Mouse (Mus musculus) hindbrain, embryonic 11.5 days (tissue): ENCODE data around the gene Mid1. TPM values are rescaled to one million over a fixed set of nuclear protein-coding genes. Genes with fewer than 3 reads are reported as not detected.

Source experiments
- ATAC-seq: fragments of 200-750 bp; cut with Nextera tagmentation; 2 replicates; pipeline ENCODE4 v1.8.0; 2017; ENCODE audit warnings: mild to moderate bottlenecking, moderate TSS enrichment, moderate library complexity; ENCODE audit not compliant: low FRiP score
- DNase-seq: peaks from one replicate; pipeline ENCODE4 v3.0.0-alpha.2; 2015; ENCODE audit warnings: low spot score
- H3K27ac ChIP-seq: fragments of 300-500 bp; sonication (generic); 2 replicates; pipeline ENCODE4 v1.5.1; 2014; ENCODE audit warnings: mild to moderate bottlenecking, low read depth, low read length
- H3K27me3 ChIP-seq: fragments of 300-500 bp; sonication (generic); 2 replicates; pipeline ENCODE4 v1.6.1; 2014; ENCODE audit warnings: mild to moderate bottlenecking, low read length, moderate library complexity, mixed read lengths; ENCODE audit not compliant: control insufficient read depth, insufficient read depth
- H3K36me3 ChIP-seq: fragments of 300-500 bp; sonication (generic); 2 replicates; pipeline ENCODE4 v1.6.1; 2014; ENCODE audit warnings: mild to moderate bottlenecking, low read length, moderate library complexity, mixed read lengths; ENCODE audit not compliant: control insufficient read depth, insufficient read depth
- H3K4me1 ChIP-seq: fragments of 300-500 bp; sonication (generic); replicated peaks from 2 replicates; pipeline ENCODE4 v1.6.1; 2014; ENCODE audit warnings: low read length, mixed read lengths; ENCODE audit not compliant: control insufficient read depth, insufficient read depth
- H3K4me2 ChIP-seq: fragments of 300-500 bp; sonication (generic); replicated peaks from 2 replicates; pipeline ENCODE4 v1.6.1; 2014; ENCODE audit warnings: mild to moderate bottlenecking, low read depth, low read length
- H3K4me3 ChIP-seq: fragments of 300-500 bp; sonication (generic); 2 replicates; pipeline ENCODE4 v1.5.1; 2014; ENCODE audit warnings: low read depth, low read length
- H3K9ac ChIP-seq: fragments of 300-500 bp; sonication (generic); 2 replicates; pipeline ENCODE4 v1.6.1; 2014; ENCODE audit warnings: low read depth, low read length
- H3K9me3 ChIP-seq: fragments of 300-500 bp; sonication (generic); 2 replicates; pipeline ENCODE4 v1.6.1; 2016; ENCODE audit warnings: low read length; ENCODE audit not compliant: control insufficient read depth
- WGBS: fragments of 180-500 bp; shearing (Covaris S2); extraction: QIAGEN DNeasy Blood & Tissue Kit; methylation state at CpG from one replicate; pipeline ENCODE4 v1.1.7; 2014; 5-methylcytosine and 5-hydroxymethylcytosine counted together
- polyA plus RNA-seq: library from polyadenylated mRNA; unstranded; fragments of >200 nt; fragmentation: Nextera tagmentation; extraction: Ambion mirVana; gene quantifications from 2 replicates; pipeline ENCODE4 v1.2.1, GENCODE M21; 2014

The Mid1 gene
- polyA plus RNA-seq, 1 experiment from 2014 or later, result 24.6 TPM

- Histone ChIP-seq H3K27ac (no peak overlapping the region), H3K9ac (no peak overlapping the region), H3K4me2 (no peak overlapping the region), H3K4me1 (no peaks in the 10 kb centered on the region), H3K9me3 (no peaks in the 10 kb centered on the region), H3K27me3 (peaks cover 6% of the 10 kb centered on the region), H3K36me3 (no peaks in the 10 kb centered on the region), H3K4me3 (no peak overlapping the region)
- DNase-seq (peak; percentile 11), ATAC-seq (no peak)
- WGBS, result 54% methylated on average over 8 of the region's 8 CpGs
Observed at GRCm38 (mm10) chrX:169883536-169884272, 198.7 kb downstream of the Mid1 start.

GRCm38 (mm10) chrX:169890541-169890940, 205.5 kb downstream of the Mid1 start:
- no peak overlapping the region for H3K4me3 ChIP-seq
- H3K9me3 ChIP-seq, result no peaks in the 10 kb centered on the region
- no peaks in the 10 kb centered on the region for H3K36me3 ChIP-seq
- WGBS, result 77% methylated on average over 4 of the region's 4 CpGs
- DNase-seq, result no peak
- no peak for ATAC-seq
- H3K9ac ChIP-seq, result no peak overlapping the region
- no peaks in the 10 kb centered on the region for H3K4me1 ChIP-seq
- peaks cover 2% of the 10 kb centered on the region; the same call in 1 of the 2 replicates for H3K27me3 ChIP-seq
- no peak overlapping the region for H3K4me2 ChIP-seq
- H3K27ac ChIP-seq, result no peak overlapping the region

GRCm38 (mm10) chrX:169892100-169892499, 207.1 kb downstream of the Mid1 start:
- Histone ChIP-seq H3K4me2 (no peak overlapping the region), H3K4me3 (no peak overlapping the region), H3K9me3 (no peaks in the 10 kb centered on the region), H3K36me3 (no peaks in the 10 kb centered on the region), H3K4me1 (no peaks in the 10 kb centered on the region), H3K27ac (no peak overlapping the region), H3K9ac (no peak overlapping the region), H3K27me3 (peaks cover 5% of the 10 kb centered on the region; the same call in 1 of the 2 replicates)
- ATAC-seq, result no peak
- DNase-seq, result no peak

GRCm38 (mm10) chrX:169892631-169893030, 207.6 kb downstream of the Mid1 start:
- 80% methylated on average over 2 of the region's 2 CpGs for WGBS

GRCm38 (mm10) chrX:169899227-169899950, 214.4 kb downstream of the Mid1 start:
- H3K36me3 ChIP-seq, result no peaks in the 10 kb centered on the region
- ATAC-seq (no peak), DNase-seq (no peak)
- 19% methylated on average over 3 of the region's 3 CpGs for WGBS
- H3K4me3 ChIP-seq, result no peak overlapping the region
- H3K4me2 ChIP-seq, result no peak overlapping the region
- no peak overlapping the region for H3K27ac ChIP-seq
- no peaks in the 10 kb centered on the region for H3K4me1 ChIP-seq
- H3K27me3 ChIP-seq, result peaks cover 3% of the 10 kb centered on the region; the same call in 1 of the 2 replicates
- no peaks in the 10 kb centered on the region for H3K9me3 ChIP-seq
- no peak overlapping the region for H3K9ac ChIP-seq

More at GRCm38 (mm10) chrX:169892631-169893030, 207.6 kb downstream of the Mid1 start:
- no peaks in the 10 kb centered on the region for H3K9me3 ChIP-seq
- no peak overlapping the region for H3K4me2 ChIP-seq
- no peak overlapping the region for H3K4me3 ChIP-seq
- DNase-seq (no peak), ATAC-seq (no peak)
- H3K27ac ChIP-seq, result no peak overlapping the region
- H3K9ac ChIP-seq, result no peak overlapping the region
- no peaks in the 10 kb centered on the region for H3K4me1 ChIP-seq
- no peaks in the 10 kb centered on the region for H3K36me3 ChIP-seq
- H3K27me3 ChIP-seq, result peaks cover 5% of the 10 kb centered on the region; the same call in 1 of the 2 replicates

- Histone ChIP-seq H3K4me3 (no peak overlapping the region), H3K4me2 (no peak overlapping the region), H3K27me3 (no peaks in the 10 kb centered on the region; the same call in 1 of the 2 replicates), H3K27ac (no peak overlapping the region), H3K9me3 (no peaks in the 10 kb centered on the region), H3K36me3 (no peaks in the 10 kb centered on the region), H3K4me1 (no peaks in the 10 kb centered on the region), H3K9ac (no peak overlapping the region)
- DNase-seq, result no peak
- no peak for ATAC-seq
Observed at GRCm38 (mm10) chrX:169902860-169903259, 217.9 kb downstream of the Mid1 start.

- DNase-seq, result no peak
- Histone ChIP-seq H3K9me3 (no peaks in the 10 kb centered on the region), H3K4me2 (no peak overlapping the region), H3K4me3 (no peak overlapping the region), H3K9ac (no peak overlapping the region), H3K36me3 (no peaks in the 10 kb centered on the region), H3K27me3 (no peaks in the 10 kb centered on the region; the same call in 1 of the 2 replicates), H3K27ac (no peak overlapping the region), H3K4me1 (no peaks in the 10 kb centered on the region)
- ATAC-seq, result no peak
- 67% methylated on average over 2 of the region's 2 CpGs for WGBS
Observed at GRCm38 (mm10) chrX:169903656-169904055, 218.7 kb downstream of the Mid1 start.

GRCm38 (mm10) chrX:169906054-169906508, 221.1 kb downstream of the Mid1 start:
- DNase-seq (peak; percentile 64), ATAC-seq (peak; percentile 93)
- H3K36me3 ChIP-seq, result no peaks in the 10 kb centered on the region
- WGBS, result 9% methylated on average over 5 of the region's 5 CpGs
- no peaks in the 10 kb centered on the region for H3K4me1 ChIP-seq
- H3K9me3 ChIP-seq, result no peaks in the 10 kb centered on the region
- H3K9ac ChIP-seq, result no peak overlapping the region
- no peaks in the 10 kb centered on the region; the same call in 1 of the 2 replicates for H3K27me3 ChIP-seq
- no peak overlapping the region for H3K4me2 ChIP-seq
- no peak overlapping the region for H3K4me3 ChIP-seq
- no peak overlapping the region for H3K27ac ChIP-seq
